Mouse (Mus musculus): ENCODE results near the gene Olfr435.
"Not testable (repeated sequence)": the region's sequence is repeated elsewhere in the genome, so short reads cannot be mapped to it uniquely, and the experiment has no call there.

Olfr435 gene

GRCm38 (mm10) chr6:43196781-43197180, at the start of gene Olfr435:
TSS of gene Olfr435 (plus strand) at chr6:43197146.
- no peak for DNase-seq (ENCODE audit: low read depth)

- no peak for DNase-seq (ENCODE audit: low read depth)
Observed at GRCm38 (mm10) chr6:43159502-43159901, 37.4 kb upstream of the Olfr435 start.

DNA sequence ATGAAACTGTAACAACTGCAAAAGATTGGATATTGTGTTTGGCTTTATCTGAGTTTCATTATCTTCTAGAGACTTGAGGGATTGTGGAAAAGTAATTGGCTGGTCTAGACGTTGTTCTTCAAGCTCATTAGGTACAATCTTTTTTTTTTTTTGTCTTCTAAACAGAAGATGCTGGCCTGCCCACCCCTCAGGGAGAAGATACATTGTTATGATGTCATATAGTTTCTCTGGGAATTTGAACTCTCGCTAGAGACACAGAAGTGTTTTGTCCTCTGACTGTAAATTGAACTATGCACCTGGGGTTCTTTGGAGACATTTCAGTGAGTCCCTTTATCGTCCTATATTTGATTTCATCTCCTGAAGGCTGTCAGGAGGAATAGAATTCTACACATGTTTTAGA, 34.0 kb upstream of the Olfr435 start, which contains the start of gene Olfr437:
Gene Olfr437 (plus strand): TSS at position 301 of the 400 bp plus-strand sequence.
- DNase-seq (ENCODE audit: low read depth), result no peak

- DNase-seq (ENCODE audit: low read depth), result no peak
Observed at GRCm38 (mm10) chr6:43167246-43167645, 29.7 kb upstream of the Olfr435 start.

- no peak for DNase-seq (ENCODE audit: low read depth)
Observed at GRCm38 (mm10) chr6:43171840-43172239, 25.1 kb upstream of the Olfr435 start, which contains the start of gene Olfr13. TSS of gene Olfr13 (plus strand) at chr6:43172140.

- DNase-seq (ENCODE audit: low read depth), result no peak
Observed at GRCm38 (mm10) chr6:43178129-43178528, 18.8 kb upstream of the Olfr435 start.

DNA sequence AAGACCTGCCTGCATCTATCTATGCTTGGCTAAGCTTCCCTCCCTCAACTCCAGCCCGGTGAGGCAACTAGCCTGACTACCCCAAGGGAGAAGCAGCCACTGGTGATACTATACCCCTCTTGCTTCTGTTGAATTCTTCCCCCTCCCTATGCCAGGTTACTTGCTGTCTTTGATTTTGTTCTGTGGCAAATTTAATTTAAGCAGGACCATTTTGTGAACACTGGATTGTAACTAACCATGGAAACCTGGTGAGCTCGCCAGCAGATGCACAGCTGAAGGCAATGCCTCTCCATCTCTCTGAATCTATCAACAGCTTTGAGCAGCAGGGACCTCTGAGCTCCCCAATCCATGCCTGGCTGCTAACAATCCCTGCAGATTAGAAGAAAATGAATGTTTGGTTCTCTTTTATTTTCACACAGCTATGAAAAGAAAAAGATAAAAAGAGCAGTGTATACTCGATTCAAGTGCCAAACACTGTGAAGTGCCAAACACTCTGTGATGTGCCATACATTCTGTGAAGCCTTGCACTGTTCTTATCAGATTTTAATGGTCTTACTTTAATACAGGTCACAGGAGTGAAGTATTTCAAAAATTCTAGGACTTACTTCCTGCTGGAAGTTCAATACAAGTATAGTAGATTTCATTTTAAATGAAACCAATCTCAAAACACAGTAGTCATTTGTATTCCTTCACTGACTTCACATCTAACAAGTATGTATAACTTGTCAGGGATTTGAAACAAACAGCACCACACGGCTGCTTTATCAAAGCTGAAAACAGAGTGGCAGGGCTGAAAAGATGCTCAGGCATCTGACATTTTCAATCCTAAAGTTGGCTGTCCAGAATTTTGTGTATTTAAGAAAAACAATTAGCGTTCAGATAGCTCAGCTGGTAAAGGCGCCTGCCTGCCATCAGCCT, 18.1 kb upstream of the Olfr435 start:
- no peak for DNase-seq (ENCODE audit: low read depth)

GRCm38 (mm10) chr6:43190986-43191385, 6.0 kb upstream of the Olfr435 start:
- no peak for DNase-seq (ENCODE audit: low read depth)

- DNase-seq (ENCODE audit: low read depth), result no peak
Observed at GRCm38 (mm10) chr6:43198094-43198493, 1.1 kb downstream of the Olfr435 start.

DNA sequence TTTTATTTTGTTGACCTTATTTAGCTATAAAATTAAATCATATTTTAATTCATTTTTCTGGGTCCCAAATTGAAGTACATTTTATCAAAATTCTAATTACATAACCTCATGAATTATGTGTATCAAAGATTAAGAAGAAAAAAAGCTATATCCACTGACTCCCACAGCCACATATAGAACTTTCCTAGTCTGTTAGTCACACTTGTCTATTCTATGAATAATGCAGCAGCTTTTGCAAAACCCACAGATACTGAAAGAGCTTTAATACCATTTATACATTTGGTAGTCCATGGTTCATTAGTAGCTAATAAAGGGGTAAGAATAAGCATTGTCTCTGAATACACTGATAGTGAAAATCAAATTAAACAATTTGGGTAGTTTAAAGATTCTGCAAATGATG, 5.8 kb downstream of the Olfr435 start:
- DNase-seq (ENCODE audit: low read depth), result no peak

DNA sequence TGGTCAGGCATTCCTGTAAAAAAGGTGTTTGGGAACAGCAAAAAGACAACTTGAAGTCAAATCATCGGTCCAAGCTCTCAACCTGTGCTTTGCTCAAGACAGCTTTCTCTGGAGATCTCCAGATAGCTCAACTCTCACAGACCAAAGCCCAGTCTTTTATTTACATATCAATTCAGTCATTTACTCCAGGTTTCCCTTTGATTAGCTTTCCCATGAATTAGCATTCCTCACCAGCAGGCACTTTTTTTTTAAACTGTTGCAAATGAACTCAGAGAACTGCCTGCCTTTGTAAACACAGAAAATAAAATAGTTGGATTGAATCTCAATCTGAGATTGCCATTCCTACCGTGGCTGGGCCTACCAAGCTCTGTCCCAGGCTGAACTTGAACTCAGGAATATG, 8.4 kb downstream of the Olfr435 start:
- no peak for DNase-seq (ENCODE audit: low read depth)

DNA sequence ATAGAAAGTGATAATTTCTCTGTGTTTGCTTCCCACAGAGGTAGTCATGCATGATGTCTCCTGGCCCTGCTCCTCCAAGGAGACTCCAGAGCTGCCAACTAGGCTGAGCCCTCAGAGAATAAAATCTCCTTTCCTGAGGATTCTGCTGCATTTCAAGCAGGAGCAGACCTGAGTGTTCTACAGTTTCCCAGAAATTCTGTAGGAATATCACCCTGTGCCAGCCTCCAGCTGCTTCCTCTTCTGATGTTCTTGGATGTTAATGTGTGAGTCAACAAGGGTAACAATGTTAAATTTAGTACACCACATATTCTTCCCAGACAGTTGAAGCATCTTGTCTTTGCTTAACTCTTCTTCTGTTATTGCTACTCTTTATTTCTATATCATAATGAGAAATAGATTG, 15.9 kb downstream of the Olfr435 start, which contains the start of gene Olfr434:
Gene Olfr434 (plus strand): TSS at position 149 of the 400 bp plus-strand sequence.
- not testable (repeated sequence) for DNase-seq (ENCODE audit: low read depth)

DNA sequence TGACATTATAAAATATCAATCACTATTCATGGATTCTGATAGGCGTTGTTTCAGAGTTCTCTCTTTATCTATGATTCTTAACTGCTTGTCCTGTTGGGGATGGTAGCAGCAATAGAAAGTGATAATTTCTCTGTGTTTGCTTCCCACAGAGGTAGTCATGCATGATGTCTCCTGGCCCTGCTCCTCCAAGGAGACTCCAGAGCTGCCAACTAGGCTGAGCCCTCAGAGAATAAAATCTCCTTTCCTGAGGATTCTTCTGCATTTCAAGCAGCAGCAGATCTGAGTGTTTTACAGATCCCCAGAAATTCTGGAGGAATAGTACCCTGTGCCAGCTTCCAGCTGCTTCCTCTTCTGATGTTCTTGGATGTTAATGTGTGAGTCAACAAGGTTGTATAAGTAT, 34.3 kb downstream of the Olfr435 start, which contains the start of gene Olfr47:
Gene Olfr47 (plus strand): TSS at position 275 of the 400 bp plus-strand sequence.
- not testable (repeated sequence) for DNase-seq (ENCODE audit: low read depth)

GRCm38 (mm10) chr6:43242061-43242460, 45.1 kb downstream of the Olfr435 start:
- DNase-seq (ENCODE audit: low read depth), result no peak

GRCm38 (mm10) chr6:43247396-43247795, 50.5 kb downstream of the Olfr435 start:
- no peak for DNase-seq (ENCODE audit: low read depth)

DNA sequence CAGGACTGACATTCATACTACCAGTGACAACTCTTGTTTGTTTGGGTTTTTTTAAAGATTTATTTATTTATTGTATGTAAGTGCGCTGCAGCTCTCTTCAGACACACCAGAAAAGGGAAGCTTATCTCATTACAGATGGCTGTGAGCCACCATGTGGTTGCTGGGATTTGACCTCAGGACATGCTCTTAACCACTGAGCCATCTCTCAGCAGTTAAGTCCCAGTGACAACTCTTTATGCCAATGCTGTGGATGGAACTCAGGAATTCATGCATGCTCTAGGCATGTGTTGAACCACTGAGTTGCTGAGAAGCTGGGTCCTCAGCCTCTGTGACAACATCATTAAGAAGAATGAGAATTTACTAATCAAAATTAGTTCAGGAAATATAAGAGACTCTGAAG, 56.0 kb downstream of the Olfr435 start:
- DNase-seq (ENCODE audit: low read depth), result no peak
